Mouse (Mus musculus): ENCODE measurements at regions not wholly inside any gene's neighbourhood (a gene's known extent, or its start where the extent isn't known, plus 50 kb on each side); places are given as distances from the start of the nearest gene placed in this dataset.

- Histone ChIP-seq H3K9me3 (ENCODE audit: control insufficient read depth, low read length) (no peaks in the 10 kb centered on the region), H3K36me3 (replicated peaks; ENCODE audit: control insufficient read depth, insufficient read depth) (no peaks in the 10 kb centered on the region), H3K4me1 (replicated peaks; ENCODE audit: control insufficient read depth, insufficient read depth, low read length) (peaks cover 17% of the 10 kb centered on the region; the same call in 1 of the 2 replicates), H3K27me3 (ENCODE audit: control insufficient read depth, insufficient read depth, low read length) (no peaks in the 10 kb centered on the region), H3K4me3 (replicated peaks; ENCODE audit: low read length) (peak overlapping the region; percentile 30), H3K4me2 (replicated peaks) (peak overlapping the region; percentile 62), H3K9ac (peak overlapping the region; percentile 70), H3K27ac (peak overlapping the region; percentile 95)
- ATAC-seq (ENCODE audit: low FRiP score) (peak; percentile 63), DNase-seq (ENCODE audit: low spot score) (peak; percentile 64)
- 5% methylated on average over 13 of the region's 13 CpGs for WGBS
Observed at GRCm38 (mm10) chr9:41273839-41274271, 112.4 kb upstream of the Ubash3b start.

- Histone ChIP-seq H3K4me2 (replicated peaks) (peak overlapping the region; percentile 62), H3K4me3 (replicated peaks; ENCODE audit: low read length) (peak overlapping the region; percentile 30), H3K27ac (peak overlapping the region; percentile 95), H3K9ac (peak overlapping the region; percentile 70), H3K27me3 (ENCODE audit: control insufficient read depth, insufficient read depth, low read length) (no peaks in the 10 kb centered on the region), H3K36me3 (replicated peaks; ENCODE audit: control insufficient read depth, insufficient read depth) (no peaks in the 10 kb centered on the region), H3K4me1 (replicated peaks; ENCODE audit: control insufficient read depth, insufficient read depth, low read length) (peaks cover 17% of the 10 kb centered on the region; the same call in 1 of the 2 replicates), H3K9me3 (ENCODE audit: control insufficient read depth, low read length) (no peaks in the 10 kb centered on the region)
- WGBS: 1% methylated on average over 18 of the region's 18 CpGs
- ATAC-seq (ENCODE audit: low FRiP score): peak; percentile 95
- DNase-seq (ENCODE audit: low spot score): peak; percentile 81
Observed at GRCm38 (mm10) chr9:41273171-41273781, 111.8 kb upstream of the Ubash3b start.

GRCm38 (mm10) chr9:41272596-41272995 lies 111.1 kb upstream of the Ubash3b start:
- Histone ChIP-seq H3K36me3 (replicated peaks; ENCODE audit: control insufficient read depth, insufficient read depth) (no peaks in the 10 kb centered on the region), H3K9me3 (ENCODE audit: control insufficient read depth, low read length) (no peaks in the 10 kb centered on the region), H3K4me3 (replicated peaks; ENCODE audit: low read length) (no peak overlapping the region; the same call in 1 of the 2 replicates), H3K27me3 (ENCODE audit: control insufficient read depth, insufficient read depth, low read length) (no peaks in the 10 kb centered on the region), H3K4me2 (replicated peaks) (peak overlapping the region; percentile 62), H3K4me1 (replicated peaks; ENCODE audit: control insufficient read depth, insufficient read depth, low read length) (peaks cover 17% of the 10 kb centered on the region; the same call in 1 of the 2 replicates), H3K27ac (peak overlapping the region; percentile 95), H3K9ac (peak overlapping the region; percentile 70; the same call in 1 of the 2 replicates)
- 3% methylated on average over 6 of the region's 6 CpGs for WGBS
- ATAC-seq (ENCODE audit: low FRiP score) (no peak), DNase-seq (ENCODE audit: low spot score) (peak; percentile 41)

GRCm38 (mm10) chr9:41268112-41268511 lies 106.6 kb upstream of the Ubash3b start:
- DNase-seq (ENCODE audit: low spot score) (no peak), ATAC-seq (ENCODE audit: low FRiP score) (no peak)
- H3K27ac ChIP-seq: no peak overlapping the region
- H3K4me3 ChIP-seq (replicated peaks; ENCODE audit: low read length): no peak overlapping the region
- no peak overlapping the region for H3K9ac ChIP-seq
- H3K36me3 ChIP-seq (replicated peaks; ENCODE audit: control insufficient read depth, insufficient read depth): no peaks in the 10 kb centered on the region
- no peak overlapping the region for H3K4me2 ChIP-seq (replicated peaks)
- WGBS: 42% methylated on average over 3 of the region's 3 CpGs
- H3K4me1 ChIP-seq (replicated peaks; ENCODE audit: control insufficient read depth, insufficient read depth, low read length): peaks cover 8% of the 10 kb centered on the region; the same call in 1 of the 2 replicates
- H3K27me3 ChIP-seq (ENCODE audit: control insufficient read depth, insufficient read depth, low read length): no peaks in the 10 kb centered on the region
- H3K9me3 ChIP-seq (ENCODE audit: control insufficient read depth, low read length): no peaks in the 10 kb centered on the region

GRCm38 (mm10) chr9:41264485-41264884 lies 103.0 kb upstream of the Ubash3b start:
- Histone ChIP-seq H3K9me3 (ENCODE audit: control insufficient read depth, low read length) (no peaks in the 10 kb centered on the region), H3K4me2 (replicated peaks) (no peak overlapping the region), H3K27ac (peak overlapping the region; percentile 27; the same call in 1 of the 2 replicates), H3K36me3 (replicated peaks; ENCODE audit: control insufficient read depth, insufficient read depth) (no peaks in the 10 kb centered on the region), H3K4me3 (replicated peaks; ENCODE audit: low read length) (no peak overlapping the region), H3K9ac (no peak overlapping the region), H3K27me3 (ENCODE audit: control insufficient read depth, insufficient read depth, low read length) (no peaks in the 10 kb centered on the region), H3K4me1 (replicated peaks; ENCODE audit: control insufficient read depth, insufficient read depth, low read length) (no peaks in the 10 kb centered on the region)
- ATAC-seq (ENCODE audit: low FRiP score) (no peak), DNase-seq (ENCODE audit: low spot score) (peak; percentile 36)
- WGBS: 38% methylated on average over 6 of the region's 6 CpGs

- H3K36me3 ChIP-seq (replicated peaks; ENCODE audit: control insufficient read depth, insufficient read depth): no peaks in the 10 kb centered on the region
- WGBS: 87% methylated on average over 1 of the region's 1 CpGs
- H3K27me3 ChIP-seq (ENCODE audit: control insufficient read depth, insufficient read depth, low read length): no peaks in the 10 kb centered on the region
- no peaks in the 10 kb centered on the region for H3K9me3 ChIP-seq (ENCODE audit: control insufficient read depth, low read length)
- ATAC-seq (ENCODE audit: low FRiP score) (no peak), DNase-seq (ENCODE audit: low spot score) (no peak)
- H3K27ac ChIP-seq: no peak overlapping the region
- H3K9ac ChIP-seq: no peak overlapping the region
- no peaks in the 10 kb centered on the region for H3K4me1 ChIP-seq (replicated peaks; ENCODE audit: control insufficient read depth, insufficient read depth, low read length)
- H3K4me2 ChIP-seq (replicated peaks): no peak overlapping the region
- no peak overlapping the region for H3K4me3 ChIP-seq (replicated peaks; ENCODE audit: low read length)
Observed at GRCm38 (mm10) chr9:41257244-41257643, 95.7 kb upstream of the Ubash3b start.

- H3K27me3 ChIP-seq (ENCODE audit: control insufficient read depth, insufficient read depth, low read length): no peaks in the 10 kb centered on the region
- WGBS: 86% methylated on average over 7 of the region's 7 CpGs
- no peaks in the 10 kb centered on the region for H3K9me3 ChIP-seq (ENCODE audit: control insufficient read depth, low read length)
- DNase-seq (ENCODE audit: low spot score) (no peak), ATAC-seq (ENCODE audit: low FRiP score) (no peak)
- H3K9ac ChIP-seq: no peak overlapping the region
- no peaks in the 10 kb centered on the region for H3K36me3 ChIP-seq (replicated peaks; ENCODE audit: control insufficient read depth, insufficient read depth)
- H3K27ac ChIP-seq: no peak overlapping the region
- no peak overlapping the region for H3K4me2 ChIP-seq (replicated peaks)
- no peak overlapping the region for H3K4me3 ChIP-seq (replicated peaks; ENCODE audit: low read length)
- 0 out of 2 replicates have a peak, but pooled peaks cover 6% of the 10 kb centered on the region for H3K4me1 ChIP-seq (replicated peaks; ENCODE audit: control insufficient read depth, insufficient read depth, low read length)
Observed at GRCm38 (mm10) chr9:41242372-41242771, 80.9 kb upstream of the Ubash3b start.

GRCm38 (mm10) chr9:41239097-41239451 lies 77.6 kb upstream of the Ubash3b start:
- DNase-seq (ENCODE audit: low spot score) (no peak), ATAC-seq (ENCODE audit: low FRiP score) (no peak)
- Histone ChIP-seq H3K27ac (peak overlapping the region; percentile 28; the same call in 1 of the 2 replicates), H3K4me2 (replicated peaks) (no peak overlapping the region), H3K9me3 (ENCODE audit: control insufficient read depth, low read length) (no peaks in the 10 kb centered on the region), H3K4me3 (replicated peaks; ENCODE audit: low read length) (no peak overlapping the region), H3K4me1 (replicated peaks; ENCODE audit: control insufficient read depth, insufficient read depth, low read length) (0 out of 2 replicates have a peak, but pooled peaks cover 6% of the 10 kb centered on the region), H3K27me3 (ENCODE audit: control insufficient read depth, insufficient read depth, low read length) (no peaks in the 10 kb centered on the region), H3K36me3 (replicated peaks; ENCODE audit: control insufficient read depth, insufficient read depth) (no peaks in the 10 kb centered on the region), H3K9ac (no peak overlapping the region)
- 66% methylated on average over 5 of the region's 5 CpGs for WGBS

- WGBS: 67% methylated on average over 5 of the region's 5 CpGs
- no peak for ATAC-seq (ENCODE audit: low FRiP score)
- no peak overlapping the region for H3K4me2 ChIP-seq (replicated peaks)
- H3K27me3 ChIP-seq (ENCODE audit: control insufficient read depth, insufficient read depth, low read length): no peaks in the 10 kb centered on the region
- no peak for DNase-seq (ENCODE audit: low spot score)
- H3K36me3 ChIP-seq (replicated peaks; ENCODE audit: control insufficient read depth, insufficient read depth): no peaks in the 10 kb centered on the region
- no peak overlapping the region for H3K4me3 ChIP-seq (replicated peaks; ENCODE audit: low read length)
- no peak overlapping the region for H3K9ac ChIP-seq
- 0 out of 2 replicates have a peak, but pooled peaks cover 6% of the 10 kb centered on the region for H3K4me1 ChIP-seq (replicated peaks; ENCODE audit: control insufficient read depth, insufficient read depth, low read length)
- no peaks in the 10 kb centered on the region for H3K9me3 ChIP-seq (ENCODE audit: control insufficient read depth, low read length)
- peak overlapping the region; percentile 17; the same call in 1 of the 2 replicates for H3K27ac ChIP-seq
Observed at GRCm38 (mm10) chr9:41238395-41239096, 77.0 kb upstream of the Ubash3b start.
